Mouse (Mus musculus) lung, adult 2 months (tissue): ENCODE data around the gene Hcn2.

Source experiments
- CTCF ChIP-seq: fragments of 200-500 bp; IDR thresholded peaks from 2 replicates; pipeline ENCODE4 v1.5.1; 2011; ENCODE audit warnings: mild to moderate bottlenecking, low read length, control low read depth; ENCODE audit not compliant: insufficient read depth
- POLR2A ChIP-seq: fragments of 200-500 bp; IDR thresholded peaks from 2 replicates; pipeline ENCODE4 v1.6.1; 2011; ENCODE audit warnings: low read depth, mild to moderate bottlenecking, control low read depth, low read length, borderline replicate concordance; ENCODE audit errors: extremely low read depth

- TF ChIP-seq POLR2A (no peak), CTCF (no peak)
Observed at GRCm38 (mm10) chr10:79729357-79729965, 13.0 kb downstream of the Hcn2 start.
